Mouse (Mus musculus): ENCODE measurements around the gene Map3k4. TPM values are rescaled to one million over a fixed set of nuclear protein-coding genes. Genes with fewer than 3 reads are reported as not detected.

Map3k4 gene
- polyA plus RNA-seq, 1 experiment from 2014 or later, result 47.9 TPM

GRCm38 (mm10) chr17:12204246-12204645, 114.3 kb downstream of the Map3k4 start:
- Histone ChIP-seq H3K27me3 (ENCODE audit: insufficient read depth, low read length) (no peaks in the 10 kb centered on the region), H3K36me3 (ENCODE audit: insufficient read depth) (no peaks in the 10 kb centered on the region), H3K4me3 (ENCODE audit: low read depth, low read length) (no peak overlapping the region), H3K27ac (ENCODE audit: low read depth) (peak overlapping the region; percentile 10; the same call in 1 of the 2 replicates), H3K4me1 (ENCODE audit: insufficient read depth) (peaks cover 30% of the 10 kb centered on the region), H3K4me2 (no peak overlapping the region), H3K9ac (peak overlapping the region; percentile 23; the same call in 1 of the 2 replicates), H3K9me3 (ENCODE audit: low read depth, low read length) (no peaks in the 10 kb centered on the region)
- TF ChIP-seq CTCF (IDR thresholded peaks at IDR 0.05; ENCODE audit: low read depth), result no peak
- whole genome bisulfite sequencing, result 58% methylated on average over 3 of the region's 3 CpGs
- ATAC-seq (ENCODE audit: insufficient read depth) (no peak), DNase-seq (no peak)

DNA sequence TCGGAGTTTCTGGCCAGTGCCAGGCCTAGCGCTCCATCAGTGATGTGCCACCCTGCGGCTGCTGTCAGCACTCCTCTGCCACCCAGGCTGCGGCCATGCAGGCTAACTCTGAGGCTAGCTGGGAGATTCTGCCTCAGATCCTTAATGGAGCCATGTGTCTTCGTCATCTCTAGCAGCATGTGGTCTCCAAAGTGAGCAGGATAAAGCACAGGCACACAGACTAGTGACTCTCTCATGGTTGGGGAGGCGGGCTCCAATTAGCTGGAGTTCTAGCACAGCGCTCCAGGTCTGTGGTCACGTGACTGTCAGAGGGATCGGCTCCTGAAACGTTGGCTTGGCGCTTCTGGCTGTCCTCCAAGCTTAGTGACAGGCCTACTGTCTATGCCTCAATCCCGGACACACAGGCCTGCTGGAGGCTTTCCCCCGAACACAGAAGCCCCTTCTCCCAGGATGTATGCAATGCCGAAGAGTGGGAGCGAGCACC, 115.1 kb downstream of the Map3k4 start:
- Histone ChIP-seq H3K9me3 (ENCODE audit: low read depth, low read length) (no peaks in the 10 kb centered on the region), H3K4me1 (ENCODE audit: insufficient read depth) (peaks cover 30% of the 10 kb centered on the region), H3K9ac (no peak overlapping the region), H3K4me2 (no peak overlapping the region), H3K36me3 (ENCODE audit: insufficient read depth) (peaks cover 4% of the 10 kb centered on the region; the same call in 1 of the 2 replicates), H3K27ac (ENCODE audit: low read depth) (no peak overlapping the region; the same call in 1 of the 2 replicates), H3K4me3 (ENCODE audit: low read depth, low read length) (no peak overlapping the region), H3K27me3 (ENCODE audit: insufficient read depth, low read length) (no peaks in the 10 kb centered on the region)
- peak; percentile 42; the same call in 1 of the 2 replicates for ATAC-seq (ENCODE audit: insufficient read depth)
- 47% methylated on average over 15 of the region's 15 CpGs for WGBS
- DNase-seq, result peak; percentile 81
- TF ChIP-seq CTCF (IDR thresholded peaks at IDR 0.05; ENCODE audit: low read depth), result no peak

DNA sequence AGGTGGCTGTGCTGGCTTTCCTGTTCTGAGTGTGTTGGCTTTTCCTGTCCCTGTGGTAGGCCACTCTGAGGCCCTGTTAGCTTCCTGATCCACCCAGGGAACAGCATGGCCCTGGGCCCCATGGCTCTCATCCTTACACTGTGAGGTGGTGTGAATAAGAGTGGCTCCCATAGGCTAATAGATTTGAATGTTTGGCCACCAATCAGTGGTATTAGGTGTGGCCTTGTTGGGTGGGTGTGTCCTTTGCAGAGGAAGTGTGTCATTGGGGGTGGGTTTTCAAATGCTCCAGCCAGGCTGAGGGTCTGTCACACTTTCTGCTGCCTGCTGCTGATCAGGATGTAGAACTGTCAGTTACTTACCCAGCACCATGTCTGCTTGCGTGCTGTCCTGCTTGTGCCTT, 117.5 kb downstream of the Map3k4 start:
- TF ChIP-seq CTCF (IDR thresholded peaks at IDR 0.05; ENCODE audit: low read depth), result no peak
- no peak for DNase-seq
- Histone ChIP-seq H3K9me3 (ENCODE audit: low read depth, low read length) (no peaks in the 10 kb centered on the region), H3K36me3 (ENCODE audit: insufficient read depth) (peaks cover 8% of the 10 kb centered on the region; the same call in 1 of the 2 replicates), H3K9ac (no peak overlapping the region), H3K4me2 (no peak overlapping the region), H3K4me3 (ENCODE audit: low read depth, low read length) (no peak overlapping the region), H3K27ac (ENCODE audit: low read depth) (no peak overlapping the region), H3K27me3 (ENCODE audit: insufficient read depth, low read length) (no peaks in the 10 kb centered on the region), H3K4me1 (ENCODE audit: insufficient read depth) (peaks cover 17% of the 10 kb centered on the region)
- ATAC-seq (ENCODE audit: insufficient read depth), result no peak
- 81% methylated on average over 1 of the region's 1 CpGs for WGBS

DNA sequence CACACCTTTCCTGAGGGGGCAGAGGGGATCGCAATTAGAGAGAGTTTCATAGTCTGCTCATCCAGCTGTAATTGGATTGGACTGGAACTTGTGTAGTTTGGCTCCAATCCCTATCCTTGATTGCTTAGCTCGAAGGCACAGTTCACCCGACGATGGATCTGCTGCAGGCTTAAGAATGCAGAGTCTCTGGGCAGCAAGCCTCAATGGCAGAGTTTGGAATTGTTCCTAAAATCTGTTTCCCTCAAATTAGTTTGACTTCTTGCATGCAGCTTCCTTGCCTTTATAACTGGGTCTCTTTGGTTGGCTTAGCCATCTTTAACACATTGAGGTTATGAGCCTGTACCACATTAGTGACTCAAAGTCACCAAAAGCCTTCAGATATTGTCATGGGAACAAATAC, 118.7 kb downstream of the Map3k4 start:
- peaks cover 8% of the 10 kb centered on the region; the same call in 1 of the 2 replicates for H3K4me1 ChIP-seq (ENCODE audit: insufficient read depth)
- ATAC-seq (ENCODE audit: insufficient read depth), result no peak
- H3K9ac ChIP-seq, result no peak overlapping the region
- peaks cover 8% of the 10 kb centered on the region; the same call in 1 of the 2 replicates for H3K36me3 ChIP-seq (ENCODE audit: insufficient read depth)
- DNase-seq, result peak; percentile 46
- no peak for TF ChIP-seq CTCF (IDR thresholded peaks at IDR 0.05; ENCODE audit: low read depth)
- H3K9me3 ChIP-seq (ENCODE audit: low read depth, low read length), result no peaks in the 10 kb centered on the region
- H3K27ac ChIP-seq (ENCODE audit: low read depth), result no peak overlapping the region
- no peak overlapping the region for H3K4me2 ChIP-seq
- WGBS, result 64% methylated on average over 4 of the region's 4 CpGs
- H3K27me3 ChIP-seq (ENCODE audit: insufficient read depth, low read length), result no peaks in the 10 kb centered on the region
- H3K4me3 ChIP-seq (ENCODE audit: low read depth, low read length), result no peak overlapping the region

GRCm38 (mm10) chr17:12195604-12196003, 123.0 kb downstream of the Map3k4 start:
- DNase-seq (no peak), ATAC-seq (ENCODE audit: insufficient read depth) (peak; percentile 45; the same call in 1 of the 2 replicates)
- peak overlapping the region; percentile 16; the same call in 1 of the 2 replicates for H3K4me2 ChIP-seq
- no peak for TF ChIP-seq CTCF (IDR thresholded peaks at IDR 0.05; ENCODE audit: low read depth)
- H3K9me3 ChIP-seq (ENCODE audit: low read depth, low read length), result no peaks in the 10 kb centered on the region
- 33% methylated on average over 10 of the region's 10 CpGs for WGBS
- no peak overlapping the region for H3K4me3 ChIP-seq (ENCODE audit: low read depth, low read length)
- peaks cover 8% of the 10 kb centered on the region; the same call in 1 of the 2 replicates for H3K36me3 ChIP-seq (ENCODE audit: insufficient read depth)
- H3K27me3 ChIP-seq (ENCODE audit: insufficient read depth, low read length), result no peaks in the 10 kb centered on the region
- peak overlapping the region; percentile 54; the same call in 1 of the 2 replicates for H3K27ac ChIP-seq (ENCODE audit: low read depth)
- peaks cover 7% of the 10 kb centered on the region; the same call in 1 of the 2 replicates for H3K4me1 ChIP-seq (ENCODE audit: insufficient read depth)
- peak overlapping the region; percentile 0; the same call in 1 of the 2 replicates for H3K9ac ChIP-seq

GRCm38 (mm10) chr17:12195137-12195536, 123.5 kb downstream of the Map3k4 start:
- WGBS, result 11% methylated on average over 5 of the region's 5 CpGs
- H3K4me2 ChIP-seq, result peak overlapping the region; percentile 16; the same call in 1 of the 2 replicates

GRCm38 (mm10) chr17:12187782-12188181, 130.8 kb downstream of the Map3k4 start:
- peaks cover 2% of the 10 kb centered on the region; the same call in 1 of the 2 replicates for H3K36me3 ChIP-seq (ENCODE audit: insufficient read depth)
- TF ChIP-seq CTCF (IDR thresholded peaks at IDR 0.05; ENCODE audit: low read depth), result no peak
- H3K4me1 ChIP-seq (ENCODE audit: insufficient read depth), result no peaks in the 10 kb centered on the region
- H3K9ac ChIP-seq, result no peak overlapping the region
- H3K4me2 ChIP-seq, result no peak overlapping the region
- WGBS, result 45% methylated on average over 1 of the region's 1 CpGs
- H3K4me3 ChIP-seq (ENCODE audit: low read depth, low read length), result no peak overlapping the region
- no peaks in the 10 kb centered on the region for H3K27me3 ChIP-seq (ENCODE audit: insufficient read depth, low read length)
- H3K9me3 ChIP-seq (ENCODE audit: low read depth, low read length), result no peaks in the 10 kb centered on the region
- DNase-seq, result no peak
- ATAC-seq (ENCODE audit: insufficient read depth), result no peak
- H3K27ac ChIP-seq (ENCODE audit: low read depth), result no peak overlapping the region

More at GRCm38 (mm10) chr17:12195137-12195536, 123.5 kb downstream of the Map3k4 start:
- DNase-seq (peak; percentile 39), ATAC-seq (ENCODE audit: insufficient read depth) (peak; percentile 56; the same call in 1 of the 2 replicates)
- H3K27ac ChIP-seq (ENCODE audit: low read depth), result peak overlapping the region; percentile 54; the same call in 1 of the 2 replicates
- H3K9ac ChIP-seq, result peak overlapping the region; percentile 0; the same call in 1 of the 2 replicates
- no peak overlapping the region for H3K4me3 ChIP-seq (ENCODE audit: low read depth, low read length)
- peaks cover 8% of the 10 kb centered on the region; the same call in 1 of the 2 replicates for H3K36me3 ChIP-seq (ENCODE audit: insufficient read depth)
- peaks cover 7% of the 10 kb centered on the region; the same call in 1 of the 2 replicates for H3K4me1 ChIP-seq (ENCODE audit: insufficient read depth)
- H3K9me3 ChIP-seq (ENCODE audit: low read depth, low read length), result no peaks in the 10 kb centered on the region
- H3K27me3 ChIP-seq (ENCODE audit: insufficient read depth, low read length), result no peaks in the 10 kb centered on the region
- no peak for TF ChIP-seq CTCF (IDR thresholded peaks at IDR 0.05; ENCODE audit: low read depth)

Data from lung, embryonic 14.5 days (tissue).